Mouse (Mus musculus) heart, postnatal 0 days (tissue): ENCODE results near the gene Rcor1.

Experiments used
- CTCF ChIP-seq: IDR thresholded peaks from 2 replicates; pipeline ENCODE4 v1.5.1; 2016; ENCODE audit warnings: antibody characterized with exemption, control low read depth, low read depth
- EP300 ChIP-seq: IDR thresholded peaks from 2 replicates; pipeline ENCODE4 v1.6.1; 2016; ENCODE audit warnings: antibody characterized with exemption, low read depth

- TF ChIP-seq CTCF (no peak), EP300 (no peak)
Measured at GRCm38 (mm10) chr12:110992771-110993170, 46.4 kb upstream of the Rcor1 start.
